Mouse (Mus musculus): ENCODE results near the gene Pars2. TPM values are rescaled to one million over a fixed set of nuclear protein-coding genes. Genes with fewer than 3 reads are reported as not detected.

The Pars2 gene
- polyA plus RNA-seq, 1 experiment from 2014 or later: 15.0 TPM

DNA sequence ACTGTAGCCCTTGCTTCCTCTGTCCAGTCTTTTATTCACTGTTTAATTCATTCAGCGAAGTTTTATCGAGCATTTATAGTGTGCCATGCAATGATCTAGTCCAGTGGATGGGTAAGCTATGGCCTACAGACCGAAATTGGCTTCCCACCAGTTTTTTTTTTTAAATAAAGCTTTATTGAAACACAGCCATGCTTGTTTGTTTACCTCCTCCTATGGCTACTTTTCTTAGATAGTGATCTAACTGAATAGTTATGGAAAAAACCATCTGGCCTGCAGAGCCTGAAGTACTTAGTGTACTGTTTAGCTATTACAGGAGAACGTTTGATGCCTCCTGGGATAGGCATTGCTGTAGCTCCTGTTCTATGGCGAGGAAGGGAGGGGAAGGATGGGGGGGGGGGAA, 5.1 kb upstream of the Pars2 start:
- WGBS: 77% methylated on average over 5 of the region's 5 CpGs

DNA sequence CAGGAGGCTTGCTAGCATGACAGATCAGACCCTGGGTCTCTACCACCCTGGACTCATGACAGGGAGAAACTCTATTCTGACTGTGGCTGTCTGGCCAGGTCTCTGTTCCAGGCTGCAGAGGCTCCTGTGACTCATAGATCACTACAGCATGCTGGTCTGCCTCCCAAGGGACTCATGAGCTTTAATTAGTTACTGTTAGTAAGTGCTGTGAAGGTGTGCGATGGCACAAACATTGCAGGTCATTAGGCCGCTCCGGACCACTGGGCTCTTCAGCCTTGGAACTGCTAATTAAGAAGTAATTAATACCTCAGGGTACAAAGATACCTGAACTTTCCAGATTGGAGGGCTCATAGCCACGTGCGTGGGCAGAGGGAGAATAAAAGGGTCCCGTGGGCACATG, 3.7 kb upstream of the Pars2 start:
- no peaks in the 10 kb centered on the region for H3K27me3 ChIP-seq (replicated peaks)
- 87% methylated on average over 6 of the region's 6 CpGs for WGBS
- ATAC-seq: no peak
- H3K36me3 ChIP-seq: no peaks in the 10 kb centered on the region
- H3K4me1 ChIP-seq (replicated peaks): peaks cover 27% of the 10 kb centered on the region
- H3K9ac ChIP-seq: no peak overlapping the region
- H3K27ac ChIP-seq: no peak overlapping the region
- H3K4me2 ChIP-seq (replicated peaks): no peak overlapping the region
- H3K4me3 ChIP-seq (replicated peaks): no peak overlapping the region
- H3K9me3 ChIP-seq: no peaks in the 10 kb centered on the region

More for the DNA sequence above, 5.1 kb upstream of the Pars2 start:
- H3K9ac ChIP-seq: no peak overlapping the region
- ATAC-seq: no peak
- H3K4me2 ChIP-seq (replicated peaks): no peak overlapping the region
- H3K4me1 ChIP-seq (replicated peaks): peaks cover 20% of the 10 kb centered on the region
- H3K27me3 ChIP-seq (replicated peaks): no peaks in the 10 kb centered on the region
- no peaks in the 10 kb centered on the region for H3K36me3 ChIP-seq
- no peaks in the 10 kb centered on the region for H3K9me3 ChIP-seq
- no peak overlapping the region for H3K4me3 ChIP-seq (replicated peaks)
- no peak overlapping the region for H3K27ac ChIP-seq

DNA sequence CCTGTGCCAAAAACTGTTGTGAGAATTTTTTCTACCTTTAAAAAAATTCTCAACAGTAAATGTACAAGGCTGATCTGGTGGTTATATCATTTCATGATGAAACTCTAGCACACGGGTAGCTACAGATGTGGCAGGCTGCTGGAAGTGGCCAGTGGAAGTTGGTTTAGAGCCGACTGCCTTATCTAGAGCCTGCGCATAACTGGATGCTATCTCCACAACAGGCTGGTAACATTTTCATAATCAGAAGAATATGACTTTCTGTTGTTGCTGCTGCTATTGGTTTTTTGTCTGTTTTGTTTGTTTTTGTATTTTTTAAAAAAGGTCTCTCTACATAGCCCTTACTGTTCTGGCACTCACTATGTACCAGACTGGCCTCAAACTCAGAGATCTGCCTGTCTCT, 1.7 kb downstream of the Pars2 start:
- no peak overlapping the region for H3K4me3 ChIP-seq (replicated peaks)
- H3K4me1 ChIP-seq (replicated peaks): peaks cover 7% of the 10 kb centered on the region
- H3K36me3 ChIP-seq: peaks cover 13% of the 10 kb centered on the region; the same call in 1 of the 2 replicates
- WGBS: 94% methylated on average over 3 of the region's 3 CpGs
- H3K9ac ChIP-seq: no peak overlapping the region
- H3K27me3 ChIP-seq (replicated peaks): no peaks in the 10 kb centered on the region
- no peak overlapping the region for H3K27ac ChIP-seq
- H3K9me3 ChIP-seq: no peaks in the 10 kb centered on the region
- H3K4me2 ChIP-seq (replicated peaks): no peak overlapping the region
- no peak for ATAC-seq

DNA sequence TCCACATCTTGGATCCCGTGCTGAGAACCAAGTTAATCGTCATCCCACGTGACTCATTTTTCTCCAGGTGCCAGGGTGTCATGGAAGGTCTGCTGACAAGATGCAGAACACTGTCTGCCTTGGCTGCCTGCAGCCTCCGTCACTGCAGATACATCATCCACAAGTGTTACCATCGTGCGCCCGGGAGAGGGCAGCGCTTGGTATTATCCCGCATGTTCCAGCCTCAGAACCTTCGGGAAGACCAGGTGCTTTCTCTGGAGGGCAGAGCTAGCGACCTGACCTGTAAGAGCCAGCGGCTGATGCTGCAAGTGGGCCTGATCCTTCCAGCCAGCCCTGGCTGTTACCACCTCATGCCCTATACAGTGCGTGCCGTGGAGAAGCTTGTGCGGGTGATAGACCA, 2.2 kb downstream of the Pars2 start:
- Histone ChIP-seq H3K9ac (no peak overlapping the region), H3K9me3 (no peaks in the 10 kb centered on the region), H3K27ac (no peak overlapping the region), H3K36me3 (peaks cover 15% of the 10 kb centered on the region; the same call in 1 of the 2 replicates), H3K4me3 (replicated peaks) (no peak overlapping the region), H3K4me2 (replicated peaks) (no peak overlapping the region), H3K27me3 (replicated peaks) (no peaks in the 10 kb centered on the region), H3K4me1 (replicated peaks) (peaks cover 7% of the 10 kb centered on the region)
- no peak for ATAC-seq
- WGBS: 84% methylated on average over 15 of the region's 15 CpGs

DNA sequence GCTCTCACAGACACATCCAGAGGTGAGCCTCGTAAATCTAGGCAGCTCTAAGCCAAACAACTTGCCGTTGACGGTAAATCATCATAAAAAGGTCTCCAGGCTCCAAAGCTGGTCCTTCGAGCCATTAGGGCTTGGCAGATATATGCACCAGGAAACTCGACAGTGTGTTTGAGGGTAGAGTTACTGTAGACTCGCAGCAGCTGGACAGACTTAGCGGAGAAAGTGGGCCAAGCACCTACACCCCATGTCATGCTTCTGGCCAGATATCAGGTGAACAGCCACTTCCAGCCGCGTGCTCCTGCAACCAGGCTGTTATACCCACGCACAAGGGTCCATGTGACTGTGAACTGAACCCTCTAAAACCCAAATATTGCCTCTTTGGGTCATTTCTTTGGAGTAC, 4.8 kb downstream of the Pars2 start:
- Histone ChIP-seq H3K27ac (no peak overlapping the region), H3K4me2 (replicated peaks) (no peak overlapping the region), H3K4me3 (replicated peaks) (no peak overlapping the region), H3K9ac (no peak overlapping the region), H3K36me3 (peaks cover 31% of the 10 kb centered on the region), H3K4me1 (replicated peaks) (peaks cover 7% of the 10 kb centered on the region), H3K9me3 (no peaks in the 10 kb centered on the region), H3K27me3 (replicated peaks) (no peaks in the 10 kb centered on the region)
- WGBS: 79% methylated on average over 10 of the region's 10 CpGs
- no peak for ATAC-seq

DNA sequence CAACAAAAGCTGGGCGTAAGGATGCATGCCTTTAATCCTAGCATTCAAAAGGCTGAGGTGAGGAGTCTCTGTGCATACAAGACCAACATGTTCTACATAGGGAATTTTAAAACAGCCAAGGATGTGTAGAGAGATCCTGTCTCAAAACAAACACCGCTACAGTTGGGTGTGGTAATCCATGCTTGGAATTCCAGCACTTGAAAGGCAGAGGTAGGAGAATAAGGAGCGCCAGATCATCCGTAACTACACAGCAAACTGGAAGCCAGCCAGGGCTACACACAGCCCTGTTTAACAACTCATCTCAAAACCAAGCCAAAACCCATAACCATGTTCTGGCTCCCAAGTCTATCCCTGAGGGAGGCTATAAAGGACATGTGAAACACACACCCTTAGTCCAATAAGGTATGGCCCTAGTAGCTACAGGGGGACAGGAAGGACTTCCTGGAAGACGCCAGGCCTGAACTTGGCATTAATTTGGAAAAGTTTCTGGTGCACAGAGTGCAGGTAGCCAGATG, 13.1 kb downstream of the Pars2 start:
- Histone ChIP-seq H3K36me3 (peaks cover 75% of the 10 kb centered on the region), H3K27me3 (replicated peaks) (no peaks in the 10 kb centered on the region), H3K27ac (no peak overlapping the region), H3K4me3 (replicated peaks) (no peak overlapping the region), H3K9me3 (no peaks in the 10 kb centered on the region), H3K4me2 (replicated peaks) (no peak overlapping the region), H3K9ac (no peak overlapping the region), H3K4me1 (replicated peaks) (no peaks in the 10 kb centered on the region)
- WGBS: 91% methylated on average over 5 of the region's 5 CpGs
- ATAC-seq: no peak

DNA sequence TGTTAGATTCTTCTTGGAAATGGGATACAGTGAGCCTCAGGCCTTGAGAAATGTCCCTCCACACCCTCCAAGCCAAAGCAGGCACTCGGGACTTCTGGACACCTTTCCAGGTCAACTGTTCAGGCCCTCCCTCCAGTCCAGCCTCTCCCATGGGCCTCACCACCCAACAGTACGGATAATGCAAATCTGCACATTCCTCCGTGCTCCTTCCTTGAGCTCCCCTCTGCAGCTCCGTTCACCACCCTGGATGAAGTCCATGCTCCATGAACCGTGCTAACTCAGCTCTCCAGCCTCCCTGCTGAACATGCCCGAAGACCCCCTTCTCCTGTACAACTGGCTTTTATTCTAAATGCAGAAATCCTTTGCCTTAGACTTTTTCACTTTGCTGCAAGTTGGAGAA, 13.8 kb downstream of the Pars2 start:
- no peak for ATAC-seq
- Histone ChIP-seq H3K9ac (no peak overlapping the region), H3K4me2 (replicated peaks) (no peak overlapping the region), H3K27ac (no peak overlapping the region), H3K36me3 (peaks cover 76% of the 10 kb centered on the region), H3K4me1 (replicated peaks) (no peaks in the 10 kb centered on the region), H3K4me3 (replicated peaks) (no peak overlapping the region), H3K27me3 (replicated peaks) (no peaks in the 10 kb centered on the region), H3K9me3 (no peaks in the 10 kb centered on the region)
- 92% methylated on average over 6 of the region's 6 CpGs for WGBS

DNA sequence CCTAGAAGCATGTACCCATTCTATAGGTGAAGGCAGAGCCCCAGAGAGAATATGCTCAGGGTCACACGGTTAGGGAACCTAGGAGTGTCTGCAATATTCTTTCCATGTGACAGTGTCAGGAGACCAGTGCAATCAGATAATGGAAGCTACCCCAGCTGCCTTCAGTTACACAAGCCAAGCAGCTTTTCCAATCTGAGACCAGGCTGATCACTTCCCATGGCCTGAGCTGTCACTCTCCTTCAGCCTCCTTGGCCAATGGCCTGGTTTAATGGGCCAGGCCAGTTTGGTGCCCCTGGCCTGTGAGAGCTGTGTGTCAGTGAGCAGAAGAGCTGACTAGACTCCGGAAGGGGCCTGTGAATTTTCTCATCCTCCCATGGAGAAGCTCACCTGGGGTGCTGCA, 14.4 kb downstream of the Pars2 start:
- Histone ChIP-seq H3K27ac (no peak overlapping the region), H3K4me2 (replicated peaks) (no peak overlapping the region), H3K9me3 (no peaks in the 10 kb centered on the region), H3K9ac (no peak overlapping the region), H3K27me3 (replicated peaks) (no peaks in the 10 kb centered on the region), H3K4me3 (replicated peaks) (no peak overlapping the region), H3K4me1 (replicated peaks) (no peaks in the 10 kb centered on the region), H3K36me3 (peaks cover 77% of the 10 kb centered on the region)
- WGBS: 92% methylated on average over 2 of the region's 2 CpGs
- ATAC-seq: no peak

DNA sequence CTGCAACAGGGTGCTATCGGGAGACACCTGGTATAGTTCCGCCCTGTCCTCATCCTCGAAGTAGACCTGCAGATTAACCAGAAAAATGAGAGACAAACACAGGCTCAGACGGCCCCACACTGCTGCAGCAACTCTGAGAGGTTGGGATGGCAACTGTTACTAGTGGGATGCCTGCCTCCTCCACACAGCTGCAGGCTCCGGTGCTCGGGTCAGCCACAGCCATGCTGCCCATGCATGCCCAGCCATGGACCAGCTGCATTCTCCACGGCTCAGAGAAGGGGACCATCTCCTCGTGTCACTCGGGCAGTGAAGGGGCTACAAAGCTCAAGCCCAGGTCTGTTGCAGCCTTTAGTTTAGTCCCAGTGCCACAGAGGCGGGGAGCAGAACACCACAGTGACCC, 14.8 kb downstream of the Pars2 start:
- no peak overlapping the region for H3K4me3 ChIP-seq (replicated peaks)

DNA sequence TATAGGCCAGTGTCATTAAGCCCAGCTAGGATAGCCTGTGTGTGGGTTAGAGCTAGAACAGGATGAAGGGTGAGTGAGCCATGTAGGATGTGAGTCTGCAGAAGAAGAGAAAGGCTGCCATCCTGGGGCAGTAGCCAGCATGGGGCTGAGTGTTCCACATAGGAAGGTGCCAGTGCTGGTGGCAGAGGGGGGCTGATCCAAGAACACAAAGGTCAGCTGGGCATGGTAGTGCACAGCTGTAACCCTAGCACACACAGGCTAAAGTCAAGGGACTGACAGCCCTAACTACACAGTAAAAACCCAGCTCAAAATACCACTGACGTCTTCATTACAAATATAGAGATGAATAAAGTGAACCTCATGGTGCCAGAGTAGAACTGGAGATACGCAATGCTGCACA, 15.7 kb downstream of the Pars2 start:
- no peak for ATAC-seq
- H3K27me3 ChIP-seq (replicated peaks): no peaks in the 10 kb centered on the region
- H3K27ac ChIP-seq: no peak overlapping the region
- H3K4me1 ChIP-seq (replicated peaks): no peaks in the 10 kb centered on the region
- WGBS: 91% methylated on average over 2 of the region's 2 CpGs
- H3K36me3 ChIP-seq: peaks cover 79% of the 10 kb centered on the region
- H3K9ac ChIP-seq: no peak overlapping the region
- H3K4me2 ChIP-seq (replicated peaks): no peak overlapping the region
- H3K4me3 ChIP-seq (replicated peaks): no peak overlapping the region
- H3K9me3 ChIP-seq: no peaks in the 10 kb centered on the region

More for the DNA sequence above, 14.8 kb downstream of the Pars2 start:
- H3K9me3 ChIP-seq: no peaks in the 10 kb centered on the region
- peaks cover 78% of the 10 kb centered on the region for H3K36me3 ChIP-seq
- no peaks in the 10 kb centered on the region for H3K4me1 ChIP-seq (replicated peaks)
- no peak overlapping the region for H3K9ac ChIP-seq
- no peak for ATAC-seq
- no peak overlapping the region for H3K27ac ChIP-seq
- H3K27me3 ChIP-seq (replicated peaks): no peaks in the 10 kb centered on the region
- 90% methylated on average over 10 of the region's 10 CpGs for WGBS
- H3K4me2 ChIP-seq (replicated peaks): no peak overlapping the region

DNA sequence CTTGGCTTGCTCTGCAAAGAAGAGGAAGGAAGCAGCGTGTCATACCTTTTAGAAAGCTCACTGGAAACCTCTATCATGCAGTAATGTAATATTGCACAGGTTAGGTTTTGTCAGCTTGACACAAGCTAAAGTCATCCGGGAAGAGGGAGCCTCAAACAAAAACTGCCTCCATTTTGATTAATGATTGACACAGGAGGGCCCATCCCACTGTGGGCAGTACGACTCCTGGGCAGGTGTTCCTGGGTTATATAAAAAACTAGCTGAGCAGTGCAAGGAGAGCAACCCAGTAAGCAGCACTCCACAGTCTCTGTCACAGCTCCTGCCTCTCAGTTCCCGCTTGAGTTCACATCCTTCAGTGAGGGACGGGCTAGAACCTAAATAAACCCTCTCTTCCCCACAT, 25.9 kb downstream of the Pars2 start:
- Histone ChIP-seq H3K4me1 (replicated peaks) (no peaks in the 10 kb centered on the region; the same call in 1 of the 2 replicates), H3K9ac (no peak overlapping the region), H3K27me3 (replicated peaks) (no peaks in the 10 kb centered on the region), H3K4me3 (replicated peaks) (no peak overlapping the region), H3K36me3 (peaks cover 24% of the 10 kb centered on the region), H3K4me2 (replicated peaks) (no peak overlapping the region), H3K27ac (no peak overlapping the region), H3K9me3 (no peaks in the 10 kb centered on the region)
- no peak for ATAC-seq
- 77% methylated on average over 5 of the region's 5 CpGs for WGBS

DNA sequence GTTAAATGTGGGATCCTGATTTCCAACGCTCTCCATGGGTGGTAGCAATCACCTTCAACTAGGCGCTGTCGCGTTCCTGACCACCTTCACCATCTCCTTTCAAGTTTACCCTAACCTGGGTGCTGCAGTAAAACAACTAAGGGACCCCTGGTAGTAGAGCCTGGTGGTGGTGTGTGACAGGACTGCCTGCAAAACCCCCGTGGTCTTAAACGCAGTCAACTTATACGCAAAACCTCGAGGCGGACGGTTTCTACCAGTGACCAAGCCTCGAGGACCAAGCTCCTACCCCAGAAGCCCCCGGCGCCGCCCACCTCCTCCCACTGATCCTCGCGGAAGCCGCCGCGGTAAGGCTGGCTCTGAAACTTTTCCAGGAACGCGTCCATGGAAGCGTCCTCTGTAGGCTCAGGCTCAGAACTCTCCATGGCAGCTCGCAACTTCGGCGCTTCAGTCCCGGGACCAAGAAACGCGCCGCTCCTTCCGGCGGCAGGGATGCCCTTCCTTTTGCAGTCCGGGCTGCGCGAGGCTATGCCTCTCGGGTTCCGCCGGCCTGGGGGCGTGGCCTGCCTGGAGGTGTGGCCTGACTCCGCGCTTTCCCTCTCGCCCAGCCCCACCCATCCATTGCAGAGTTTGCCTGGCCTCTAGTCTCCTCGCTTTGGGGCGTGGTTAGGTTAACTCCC, 27.7 kb downstream of the Pars2 start, which contains the start of gene Ttc4:
Gene Ttc4 (minus strand): TSS at position 503 of the 677 bp plus-strand sequence.
- peak; percentile 100 for ATAC-seq
- peaks cover 20% of the 10 kb centered on the region for H3K36me3 ChIP-seq
- H3K27me3 ChIP-seq (replicated peaks): no peaks in the 10 kb centered on the region
- no peaks in the 10 kb centered on the region for H3K9me3 ChIP-seq
- H3K4me3 ChIP-seq (replicated peaks): peak within 1 kb of the TSS; percentile 85
- peak within 1 kb of the TSS; percentile 73 for H3K4me2 ChIP-seq (replicated peaks)
- H3K27ac ChIP-seq: peak within 1 kb of the TSS; percentile 63
- peak within 1 kb of the TSS; percentile 89 for H3K9ac ChIP-seq
- WGBS: under 1% methylated on average over 43 of the region's 43 CpGs
- no peaks in the 10 kb centered on the region; the same call in 1 of the 2 replicates for H3K4me1 ChIP-seq (replicated peaks)

DNA sequence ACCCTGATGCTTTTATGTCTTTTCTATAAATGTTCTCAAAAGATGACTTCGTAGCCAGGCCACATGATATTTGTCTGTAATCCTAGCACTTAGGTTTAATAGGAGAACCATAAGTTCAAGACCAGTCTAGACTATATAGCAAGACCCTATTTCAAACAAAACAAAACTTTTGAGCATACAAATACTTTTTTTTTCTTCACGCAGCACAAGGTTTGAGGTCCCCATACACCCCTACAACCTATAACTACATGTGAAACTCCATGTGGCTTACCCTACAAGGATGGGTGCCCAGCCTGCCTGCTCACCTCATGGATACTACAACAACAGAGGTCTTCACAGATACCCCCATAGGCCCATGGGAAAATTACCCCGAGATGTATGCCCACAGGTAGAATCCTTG, 28.3 kb downstream of the Pars2 start:
- Histone ChIP-seq H3K9me3 (no peaks in the 10 kb centered on the region), H3K4me1 (replicated peaks) (no peaks in the 10 kb centered on the region; the same call in 1 of the 2 replicates), H3K27ac (no peak overlapping the region), H3K27me3 (replicated peaks) (no peaks in the 10 kb centered on the region), H3K4me2 (replicated peaks) (peak overlapping the region; percentile 73), H3K4me3 (replicated peaks) (peak overlapping the region; percentile 85), H3K36me3 (peaks cover 18% of the 10 kb centered on the region), H3K9ac (no peak overlapping the region)
- 43% methylated on average over 3 of the region's 3 CpGs for WGBS
- peak; percentile 26; the same call in 1 of the 2 replicates for ATAC-seq
